Mouse (Mus musculus) limb, embryonic 14.5 days (tissue): Measurements from ENCODE around the gene Nudt3. TPM values are rescaled to one million over a fixed set of nuclear protein-coding genes. Genes with fewer than 3 reads are reported as not detected.

Experiments used
- ATAC-seq: fragments of 200-750 bp; cut with Nextera tagmentation; 2 replicates; pipeline ENCODE4 v1.8.0; 2017; ENCODE audit warnings: low read depth, moderate number of reproducible peaks, moderate TSS enrichment; ENCODE audit not compliant: low FRiP score
- DNase-seq: peaks from one replicate; pipeline ENCODE4 v3.0.0-alpha.2; 2015; ENCODE audit warnings: low spot score
- H3K27ac ChIP-seq: fragments of 300-500 bp; sonication (generic); replicated peaks from 2 replicates; pipeline ENCODE4 v1.5.1; 2014; ENCODE audit warnings: low read depth, mild to moderate bottlenecking, low read length, moderate library complexity, mixed read lengths
- H3K27me3 ChIP-seq: fragments of 300-500 bp; sonication (generic); 2 replicates; pipeline ENCODE4 v1.6.1; 2014; ENCODE audit warnings: low read length, mixed read lengths; ENCODE audit not compliant: control insufficient read depth, insufficient read depth
- H3K36me3 ChIP-seq: fragments of 300-500 bp; sonication (generic); 2 replicates; pipeline ENCODE4 v1.6.1; 2014; ENCODE audit warnings: mild to moderate bottlenecking, low read length, moderate library complexity, mixed read lengths; ENCODE audit not compliant: control insufficient read depth, insufficient read depth
- H3K4me1 ChIP-seq: fragments of 300-500 bp; sonication (generic); 2 replicates; pipeline ENCODE4 v1.6.1; 2014; ENCODE audit warnings: antibody characterized with exemption, low read length, mixed read lengths; ENCODE audit not compliant: control insufficient read depth, insufficient read depth
- H3K4me2 ChIP-seq: fragments of 300-500 bp; sonication (generic); replicated peaks from 2 replicates; pipeline ENCODE4 v1.6.1; 2014; ENCODE audit warnings: low read depth, mild to moderate bottlenecking, low read length, moderate library complexity; ENCODE audit not compliant: severe bottlenecking
- H3K4me3 ChIP-seq: fragments of 300-500 bp; sonication (generic); replicated peaks from 2 replicates; pipeline ENCODE4 v1.5.1; 2014; ENCODE audit warnings: low read length
- H3K9ac ChIP-seq: fragments of 300-500 bp; sonication (generic); 2 replicates; pipeline ENCODE4 v1.6.1; 2014; ENCODE audit warnings: mild to moderate bottlenecking, low read depth, low read length, moderate library complexity; ENCODE audit not compliant: severe bottlenecking
- H3K9me3 ChIP-seq: fragments of 300-500 bp; sonication (generic); 2 replicates; pipeline ENCODE4 v1.6.1; 2016; ENCODE audit warnings: low read length; ENCODE audit not compliant: control insufficient read depth
- POLR2A ChIP-seq: fragments of 200-500 bp; IDR thresholded peaks from 2 replicates; pipeline ENCODE4 v1.8.0; 2012; ENCODE audit warnings: inconsistent platforms, mild to moderate bottlenecking, moderate library complexity, borderline replicate concordance; ENCODE audit not compliant: insufficient read depth, insufficient read length; ENCODE audit errors: extremely low read depth
- WGBS: fragments of 180-500 bp; shearing (Covaris S2); extraction: QIAGEN DNeasy Blood & Tissue Kit; methylation state at CpG from one replicate; pipeline ENCODE4 v1.1.7; 2014; 5-methylcytosine and 5-hydroxymethylcytosine counted together
- polyA plus RNA-seq, 2 experiments: library from polyadenylated mRNA; depleted of rRNA in 1 of 2; stranded (reverse) in 1 of 2; unstranded in 1 of 2; fragments of >200 nt; fragmentation: Nextera tagmentation in 1 of 2; extraction: Ambion mirVana in 1 of 2; gene quantifications; 2 replicates each; pipeline versions ENCODE4 v1.2.1 to v1.2.3; 2012 to 2014

Nudt3 gene
- polyA plus RNA-seq, 2 experiments = 36.8 to 121 TPM

GRCm38 (mm10) chr17:27613016-27613415 is 10.3 kb downstream of the Nudt3 start:
- no peak for ATAC-seq
- peaks cover 25% of the 10 kb centered on the region; the same call in 1 of the 2 replicates for H3K4me1 ChIP-seq
- DNase-seq = no peak
- peaks cover 7% of the 10 kb centered on the region; the same call in 1 of the 2 replicates for H3K36me3 ChIP-seq
- H3K4me2 ChIP-seq = no peak overlapping the region
- no peak overlapping the region for H3K9ac ChIP-seq
- H3K4me3 ChIP-seq = no peak overlapping the region
- WGBS = 83% methylated on average over 4 of the region's 4 CpGs
- no peak for TF ChIP-seq POLR2A
- no peaks in the 10 kb centered on the region for H3K27me3 ChIP-seq
- peaks cover 6% of the 10 kb centered on the region for H3K9me3 ChIP-seq
- no peak overlapping the region for H3K27ac ChIP-seq

GRCm38 (mm10) chr17:27611994-27612393 is 11.3 kb downstream of the Nudt3 start:
- Histone ChIP-seq H3K36me3 (peaks cover 5% of the 10 kb centered on the region; the same call in 1 of the 2 replicates), H3K9ac (no peak overlapping the region), H3K4me2 (no peak overlapping the region), H3K27ac (no peak overlapping the region), H3K9me3 (no peaks in the 10 kb centered on the region), H3K4me3 (no peak overlapping the region), H3K4me1 (peaks cover 25% of the 10 kb centered on the region; the same call in 1 of the 2 replicates), H3K27me3 (no peaks in the 10 kb centered on the region)
- ATAC-seq (no peak), DNase-seq (no peak)
- 88% methylated on average over 5 of the region's 5 CpGs for WGBS
- no peak for TF ChIP-seq POLR2A

GRCm38 (mm10) chr17:27611519-27611884 is 11.8 kb downstream of the Nudt3 start:
- no peak for TF ChIP-seq POLR2A
- peaks cover 5% of the 10 kb centered on the region; the same call in 1 of the 2 replicates for H3K36me3 ChIP-seq
- no peak overlapping the region for H3K27ac ChIP-seq
- H3K9me3 ChIP-seq = no peaks in the 10 kb centered on the region
- H3K4me3 ChIP-seq = no peak overlapping the region
- H3K4me2 ChIP-seq = no peak overlapping the region
- ATAC-seq (no peak), DNase-seq (no peak)
- H3K27me3 ChIP-seq = no peaks in the 10 kb centered on the region
- H3K9ac ChIP-seq = no peak overlapping the region
- peaks cover 25% of the 10 kb centered on the region; the same call in 1 of the 2 replicates for H3K4me1 ChIP-seq
- 68% methylated on average over 3 of the region's 3 CpGs for WGBS

- H3K4me1 ChIP-seq = peaks cover 29% of the 10 kb centered on the region; the same call in 1 of the 2 replicates
- H3K27ac ChIP-seq = 0 out of 2 replicates have a peak overlapping the region, but pooled peaks have one; percentile 9
Measured at GRCm38 (mm10) chr17:27610679-27611518, 12.4 kb downstream of the Nudt3 start.

GRCm38 (mm10) chr17:27609576-27609975 is 13.7 kb downstream of the Nudt3 start:
- H3K4me2 ChIP-seq = no peak overlapping the region
- ATAC-seq (no peak), DNase-seq (no peak)
- H3K9me3 ChIP-seq = no peaks in the 10 kb centered on the region
- TF ChIP-seq POLR2A = no peak
- H3K27me3 ChIP-seq = no peaks in the 10 kb centered on the region
- H3K27ac ChIP-seq = no peak overlapping the region
- peaks cover 29% of the 10 kb centered on the region; the same call in 1 of the 2 replicates for H3K4me1 ChIP-seq
- 81% methylated on average over 7 of the region's 7 CpGs for WGBS
- no peak overlapping the region for H3K4me3 ChIP-seq
- no peak overlapping the region for H3K9ac ChIP-seq
- peaks cover 8% of the 10 kb centered on the region for H3K36me3 ChIP-seq

More at GRCm38 (mm10) chr17:27610679-27611518, 12.4 kb downstream of the Nudt3 start:
- no peak overlapping the region for H3K9ac ChIP-seq
- peaks cover 8% of the 10 kb centered on the region for H3K36me3 ChIP-seq
- TF ChIP-seq POLR2A = no peak
- DNase-seq (no peak), ATAC-seq (no peak)
- no peak overlapping the region for H3K4me3 ChIP-seq
- no peaks in the 10 kb centered on the region for H3K9me3 ChIP-seq
- WGBS = 74% methylated on average over 10 of the region's 10 CpGs
- H3K4me2 ChIP-seq = no peak overlapping the region
- H3K27me3 ChIP-seq = no peaks in the 10 kb centered on the region
